Mouse (Mus musculus) cerebellum, adult 9-11 months (tissue): ENCODE data around the gene Acp2.

ENCODE experiments used
- DNase-seq: peaks from one replicate; pipeline ENCODE4 v3.0.0; 2022

Acp2 gene

GRCm38 (mm10) chr2:91194624-91195332 is 7.9 kb upstream of the Acp2 start:
- DNase-seq: peak; percentile 85

- no peak for DNase-seq
Observed at GRCm38 (mm10) chr2:91196577-91197001, 6.1 kb upstream of the Acp2 start.

- DNase-seq: no peak
Observed at GRCm38 (mm10) chr2:91198888-91199287, 3.8 kb upstream of the Acp2 start.

GRCm38 (mm10) chr2:91202972-91203656 is 429 bp downstream of the Acp2 start:
- DNase-seq: no peak

- DNase-seq: no peak
Observed at GRCm38 (mm10) chr2:91206254-91206775, 3.6 kb downstream of the Acp2 start.

- DNase-seq: no peak
Observed at GRCm38 (mm10) chr2:91213311-91213710, 10.6 kb downstream of the Acp2 start.

GRCm38 (mm10) chr2:91217032-91217431 is 14.3 kb downstream of the Acp2 start:
- DNase-seq: no peak

GRCm38 (mm10) chr2:91220501-91220900 is 17.8 kb downstream of the Acp2 start:
- no peak for DNase-seq

GRCm38 (mm10) chr2:91223614-91224013 is 20.9 kb downstream of the Acp2 start:
- DNase-seq: no peak

- DNase-seq: no peak
Observed at GRCm38 (mm10) chr2:91229735-91230134, 27.1 kb downstream of the Acp2 start.

- peak; percentile 93 for DNase-seq
Observed at GRCm38 (mm10) chr2:91236601-91237510, 34.2 kb downstream of the Acp2 start, which contains the start of gene Ddb2. TSS of gene Ddb2 (minus strand) at chr2:91236982.

GRCm38 (mm10) chr2:91237511-91238080 is 34.9 kb downstream of the Acp2 start:
- peak; percentile 47 for DNase-seq

GRCm38 (mm10) chr2:91242547-91242946 is 39.9 kb downstream of the Acp2 start:
- no peak for DNase-seq

GRCm38 (mm10) chr2:91243416-91243815 is 40.7 kb downstream of the Acp2 start:
- DNase-seq: peak; percentile 58

- no peak for DNase-seq
Observed at GRCm38 (mm10) chr2:91244557-91245228, 42.0 kb downstream of the Acp2 start.

- no peak for DNase-seq
Observed at GRCm38 (mm10) chr2:91248366-91248765, 45.7 kb downstream of the Acp2 start.

GRCm38 (mm10) chr2:91252001-91252400 is 49.3 kb downstream of the Acp2 start:
- no peak for DNase-seq

- no peak for DNase-seq
Observed at GRCm38 (mm10) chr2:91252512-91252911, 49.8 kb downstream of the Acp2 start.

- DNase-seq: no peak
Observed at GRCm38 (mm10) chr2:91254725-91255380, 52.2 kb downstream of the Acp2 start.

- peak; percentile 80 for DNase-seq
Observed at GRCm38 (mm10) chr2:91255661-91256150, 53.0 kb downstream of the Acp2 start, which contains the start of gene Pacsin3. TSS of gene Pacsin3 (plus strand) at chr2:91255954.
